Mouse (Mus musculus): Measurements from ENCODE around the gene Pkm. TPM values are rescaled to one million over a fixed set of nuclear protein-coding genes. Genes with fewer than 3 reads are reported as not detected.

Gene Pkm
- total and polyA plus RNA-seq, 3 experiments = 71.6 to 2,746 (median 710) TPM

DNA sequence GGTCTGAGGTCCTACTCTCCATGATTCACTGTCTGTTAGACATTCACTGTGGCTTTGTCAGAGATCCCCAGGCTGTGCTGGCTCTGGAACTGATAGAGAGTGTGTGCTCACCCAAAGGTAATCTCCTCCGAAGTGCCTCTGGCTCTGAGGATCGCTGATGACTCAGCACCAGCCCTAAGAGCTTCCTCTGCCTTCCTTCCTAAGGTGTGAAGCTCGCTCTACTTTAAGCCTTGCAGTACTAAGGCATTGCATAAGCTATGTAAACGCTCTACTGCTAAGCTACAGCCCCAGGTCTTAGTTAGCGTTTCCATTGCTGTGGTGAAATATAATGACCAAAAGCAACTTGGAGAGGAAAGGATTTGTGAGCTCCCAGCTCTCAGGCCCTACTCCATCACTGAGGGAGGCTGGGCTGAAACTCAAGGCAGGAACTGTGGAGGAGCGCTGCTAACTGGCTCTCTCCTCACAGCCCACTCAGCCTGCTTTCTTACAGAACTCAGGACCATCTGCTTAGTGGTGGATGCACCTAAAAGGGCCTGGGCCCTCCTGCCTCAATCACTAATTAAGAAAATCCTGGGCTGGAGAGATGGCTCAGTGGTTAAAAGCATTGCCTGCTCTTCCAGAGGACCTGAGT, 31.4 kb downstream of the Pkm start (continued):
- TF ChIP-seq USF2 (IDR thresholded peaks at IDR 0.05; ENCODE audit: borderline replicate concordance in 1 of 2, insufficient read depth in 1 of 2, low read depth in 1 of 2, low read length in 2 of 2) (no peak), USF1 (IDR thresholded peaks at IDR 0.05; ENCODE audit: low read depth, low read length) (no peak), MXI1 (IDR thresholded peaks at IDR 0.05; ENCODE audit: low read depth, low read length) (no peak), EP300 (IDR thresholded peaks at IDR 0.05; ENCODE audit: low read depth in 1 of 2, low read length in 2 of 2) (peak in 1 of 2 experiments; percentile 46; a peak in 1 of 4 replicates), POLR2A (IDR thresholded peaks at IDR 0.05; ENCODE audit: control insufficient read depth in 1 of 2, insufficient read depth in 1 of 2, low read depth in 1 of 2, low read length in 2 of 2, poor library complexity in 1 of 2) (no peak), ELF1 (IDR thresholded peaks at IDR 0.05; ENCODE audit: low read depth, low read length) (no peak), ZNF384 (IDR thresholded peaks at IDR 0.05; ENCODE audit: low read depth, low read length) (no peak), POLR2AphosphoS2 (IDR thresholded peaks at IDR 0.05; ENCODE audit: low read length) (no peak)

GRCm38 (mm10) chr9:59691635-59692094, 35.5 kb downstream of the Pkm start:
- TF ChIP-seq POLR2AphosphoS2 (IDR thresholded peaks at IDR 0.05; ENCODE audit: low read length) (no peak), RAD21 (IDR thresholded peaks at IDR 0.05; ENCODE audit: low read depth, low read length) (no peak)
- H3K4me1 ChIP-seq (ENCODE audit: control insufficient read depth in 1 of 2, insufficient read depth in 2 of 2, low read length in 2 of 2) = peaks cover 0 to 8% of the 10 kb centered on the region in 2 experiments; a peak in 1 of 4 replicates
- H3K36me3 ChIP-seq (ENCODE audit: control insufficient read depth in 1 of 2, insufficient read depth in 2 of 2, low read length in 2 of 2) = no peaks in the 10 kb centered on the region
- no peak overlapping the region for H3K9ac ChIP-seq (ENCODE audit: control insufficient read depth, low read depth, low read length, poor library complexity, severe bottlenecking)
- H3K27me3 ChIP-seq (ENCODE audit: control insufficient read depth in 1 of 2, insufficient read depth in 2 of 2, low read length in 2 of 2) = peaks cover 0 to 3% of the 10 kb centered on the region in 2 experiments
- H3K9me3 ChIP-seq (replicated peaks; ENCODE audit: insufficient read depth, low read length) = no peaks in the 10 kb centered on the region
- no peak overlapping the region for H3K4me3 ChIP-seq (ENCODE audit: control insufficient read depth in 1 of 2, insufficient read depth in 1 of 2, low read depth in 2 of 2, low read length in 2 of 2)
- DNase-seq (ENCODE audit: low read depth, low spot score) = no peak
- H3K27ac ChIP-seq (ENCODE audit: control insufficient read depth, low read depth, low read length) = no peak overlapping the region
- H3K79me2 ChIP-seq (ENCODE audit: control insufficient read depth, insufficient read depth, low read length, poor library complexity) = no peaks in the 10 kb centered on the region

GRCm38 (mm10) chr9:59692145-59692544, 36.0 kb downstream of the Pkm start:
- Histone ChIP-seq H3K27ac (ENCODE audit: control insufficient read depth, low read depth, low read length) (no peak overlapping the region), H3K9ac (ENCODE audit: control insufficient read depth, low read depth, low read length, poor library complexity, severe bottlenecking) (no peak overlapping the region), H3K27me3 (ENCODE audit: control insufficient read depth in 1 of 2, insufficient read depth in 2 of 2, low read length in 2 of 2) (peaks cover 0 to 3% of the 10 kb centered on the region in 2 experiments), H3K9me3 (replicated peaks; ENCODE audit: insufficient read depth, low read length) (no peaks in the 10 kb centered on the region), H3K4me3 (ENCODE audit: control insufficient read depth in 1 of 2, insufficient read depth in 1 of 2, low read depth in 2 of 2, low read length in 2 of 2) (no peak overlapping the region), H3K36me3 (ENCODE audit: control insufficient read depth in 1 of 2, insufficient read depth in 2 of 2, low read length in 2 of 2) (no peaks in the 10 kb centered on the region), H3K79me2 (ENCODE audit: control insufficient read depth, insufficient read depth, low read length, poor library complexity) (no peaks in the 10 kb centered on the region), H3K4me1 (ENCODE audit: control insufficient read depth in 1 of 2, insufficient read depth in 2 of 2, low read length in 2 of 2) (peaks cover 0 to 5% of the 10 kb centered on the region in 2 experiments; a peak in 1 of 4 replicates)
- TF ChIP-seq E2F4 (IDR thresholded peaks at IDR 0.05; ENCODE audit: borderline replicate concordance, low read depth, low read length) (no peak), UBTF (IDR thresholded peaks at IDR 0.05; ENCODE audit: borderline replicate concordance, insufficient read depth, low read depth, low read length) (no peak), POLR2AphosphoS5 (IDR thresholded peaks at IDR 0.05; ENCODE audit: borderline replicate concordance, low read depth, low read length) (no peak), BHLHE40 (IDR thresholded peaks at IDR 0.05; ENCODE audit: borderline replicate concordance, low read depth, low read length) (no peak), ZKSCAN1 (IDR thresholded peaks at IDR 0.05; ENCODE audit: low read depth, low read length) (no peak), GATA1 (IDR thresholded peaks at IDR 0.05; ENCODE audit: low read depth, low read length) (no peak), GABPA (IDR thresholded peaks at IDR 0.05; ENCODE audit: low read depth, low read length) (no peak), TAL1 (IDR thresholded peaks at IDR 0.05; ENCODE audit: low read length) (no peak), USF1 (IDR thresholded peaks at IDR 0.05; ENCODE audit: low read depth, low read length) (no peak), CHD2 (IDR thresholded peaks at IDR 0.05; ENCODE audit: low read length) (no peak)
- no peak for DNase-seq (ENCODE audit: low read depth, low spot score)

Data from MEL (cell line).